Mouse (Mus musculus) layer of hippocampus, postnatal 25 days (tissue): ENCODE results near the gene Polr3b. TPM values are rescaled to one million over a fixed set of nuclear protein-coding genes. Genes with fewer than 3 reads are reported as not detected.

Experiments used
- DNase-seq, 2 experiments: peaks; one replicate each; pipeline ENCODE4 v3.0.0; 2022; ENCODE audit warnings: mixed read lengths in 2 of 2, low spot score in 1 of 2; ENCODE audit errors: extremely low spot score in 1 of 2
- total RNA-seq, 2 experiments: library from RNA; stranded (reverse); gene quantifications; 2 replicates each; pipeline ENCODE4 v1.2.3; 2021

Gene Polr3b
- total RNA-seq, 2 experiments from 2014 or later: 15.6 to 15.7 TPM

- DNase-seq: no peak
Observed at GRCm38 (mm10) chr10:84705234-84705633, 83.1 kb downstream of the Polr3b start.

DNA sequence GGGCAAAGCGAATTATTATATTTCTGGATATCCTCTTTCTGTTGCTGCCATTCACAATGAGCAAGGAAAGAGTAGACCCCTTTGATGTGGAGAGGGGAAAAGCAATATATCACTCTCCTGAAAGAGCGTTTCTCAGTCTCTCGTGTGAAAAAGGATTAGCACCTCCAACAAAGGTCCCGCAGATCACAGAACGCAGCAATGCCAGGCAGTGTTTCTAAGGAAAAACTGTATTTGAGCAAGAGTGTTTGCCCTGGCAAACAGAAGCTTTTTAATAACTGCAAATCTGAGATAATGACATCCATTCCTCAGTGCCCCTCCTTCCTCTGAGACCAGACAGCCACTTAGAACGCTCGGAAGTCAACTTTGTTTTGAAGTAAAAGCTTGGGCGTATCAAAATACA is 84.5 kb downstream of the Polr3b start:
- no peak for DNase-seq

GRCm38 (mm10) chr10:84707226-84707625 is 85.1 kb downstream of the Polr3b start:
- no peak for DNase-seq

- DNase-seq: no peak
Observed at GRCm38 (mm10) chr10:84707752-84708530, 85.8 kb downstream of the Polr3b start.

DNA sequence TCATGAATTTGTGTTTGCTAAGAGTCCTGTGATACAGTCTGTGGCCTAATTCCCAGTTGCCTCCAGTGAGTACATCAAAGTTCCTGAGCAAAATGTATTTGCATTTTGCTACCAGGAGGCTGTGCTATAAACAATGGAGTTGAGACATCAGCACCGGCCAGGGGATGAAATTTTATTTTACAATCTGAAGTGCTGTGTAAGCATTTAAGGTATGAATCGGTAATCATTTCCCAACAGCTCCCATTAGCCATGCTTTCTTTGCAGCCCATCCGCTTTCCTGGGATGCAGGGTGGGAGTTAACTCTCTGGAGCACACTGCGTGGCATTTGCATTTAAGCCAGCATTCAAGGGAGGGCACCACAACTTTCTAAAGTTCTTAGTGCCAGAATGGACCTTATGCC is 88.1 kb downstream of the Polr3b start:
- DNase-seq: no peak

- no peak for DNase-seq
Observed at GRCm38 (mm10) chr10:84710827-84711226, 88.7 kb downstream of the Polr3b start.

DNA sequence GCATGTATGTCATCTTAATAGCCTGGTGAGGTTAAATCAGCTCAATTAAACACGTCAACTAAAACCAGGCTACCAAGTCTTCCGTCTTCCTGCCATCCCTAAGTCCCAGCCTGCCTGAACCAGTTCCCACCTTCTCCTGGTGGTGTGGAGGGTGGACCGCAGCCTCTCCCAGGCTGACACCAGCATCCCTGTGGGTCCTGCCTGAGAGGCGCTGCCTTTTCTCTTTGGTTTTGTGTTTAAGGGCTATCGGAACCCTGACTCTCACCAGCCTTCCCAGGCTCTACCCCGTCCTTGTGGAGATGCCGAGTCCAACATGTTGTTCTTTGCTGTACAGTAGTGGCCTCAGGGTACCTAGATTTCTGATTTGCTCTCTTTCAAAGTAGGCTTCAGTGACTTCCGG is 89.4 kb downstream of the Polr3b start:
- DNase-seq: no peak

- DNase-seq: no peak
Observed at GRCm38 (mm10) chr10:84711940-84712339, 89.8 kb downstream of the Polr3b start.

DNA sequence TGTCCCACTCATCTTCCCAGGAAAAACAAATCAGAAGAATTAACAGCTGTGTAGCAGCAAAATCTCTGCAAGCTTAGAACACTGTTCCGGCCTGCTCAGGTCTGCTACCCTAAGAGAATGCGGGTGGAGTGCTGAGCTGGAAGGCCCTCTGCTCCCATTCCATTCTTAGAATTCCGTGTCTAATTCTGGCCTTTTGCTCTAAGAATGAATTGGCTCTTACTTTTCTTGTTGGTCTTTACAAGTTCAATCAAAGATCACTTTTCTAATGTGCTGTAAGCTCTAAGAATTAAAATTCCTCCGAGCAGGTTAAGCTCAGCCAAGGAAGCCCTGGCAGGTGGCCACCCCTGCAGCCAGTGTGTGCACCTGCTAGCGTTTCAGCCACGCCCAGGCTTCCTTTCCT is 90.4 kb downstream of the Polr3b start:
- no peak for DNase-seq

DNA sequence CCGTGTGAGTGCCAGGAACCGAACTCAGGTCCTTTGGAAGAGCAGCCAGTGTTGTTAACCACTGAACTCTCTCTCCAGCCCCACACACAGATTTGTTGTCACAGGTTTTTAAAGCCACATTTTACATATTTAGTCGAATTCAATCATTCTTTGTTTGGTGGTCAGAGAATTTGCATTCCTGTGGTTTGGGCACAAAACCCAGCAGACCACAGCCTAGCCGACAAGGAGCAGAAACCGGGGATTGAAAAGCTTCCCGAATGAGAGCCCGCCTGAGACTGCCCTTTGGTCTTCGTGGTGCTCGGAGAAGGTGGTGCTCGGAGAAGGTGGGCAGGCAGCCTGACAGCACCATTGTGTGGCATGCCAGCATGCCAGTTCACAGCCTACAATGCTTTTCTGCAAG is 91.0 kb downstream of the Polr3b start:
- DNase-seq: no peak

DNA sequence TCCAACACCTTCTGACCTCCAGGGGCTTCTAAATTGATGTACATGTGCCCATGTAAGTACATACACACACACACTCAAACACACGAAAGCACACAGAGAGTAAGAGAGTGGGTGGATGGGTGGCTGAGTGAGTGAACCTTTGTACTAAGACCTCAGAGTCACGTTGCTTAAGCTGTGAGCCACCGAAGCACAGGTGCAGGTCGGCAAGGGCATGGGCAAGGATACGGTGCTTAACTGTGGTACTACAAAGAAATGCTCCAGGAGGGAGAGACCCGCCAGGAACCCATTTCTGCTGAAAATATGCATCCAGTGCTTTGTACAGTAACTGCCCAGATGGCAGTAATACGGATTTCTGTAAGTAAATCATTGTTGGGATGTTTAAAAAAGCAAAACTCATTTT is 93.5 kb downstream of the Polr3b start:
- DNase-seq: no peak

DNA sequence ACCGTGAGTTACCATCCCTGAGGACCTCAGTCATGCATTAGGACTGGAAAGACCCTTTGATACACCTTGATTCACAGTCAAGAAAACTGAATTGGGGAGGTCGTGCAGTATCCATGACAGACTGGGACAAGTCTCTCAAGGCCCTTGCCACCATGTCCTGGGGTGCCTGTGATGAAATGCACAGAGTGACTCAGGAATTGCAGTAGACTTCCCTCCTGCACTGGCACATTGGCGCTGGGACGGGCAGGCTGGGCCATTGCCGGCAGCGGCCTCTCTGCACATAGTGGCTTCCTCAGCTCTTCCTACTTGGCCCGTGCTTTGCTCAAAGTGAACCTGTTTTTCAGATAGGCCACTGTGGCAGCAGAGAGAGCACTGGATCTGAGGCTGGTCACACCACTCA is 94.5 kb downstream of the Polr3b start:
- DNase-seq: no peak

- no peak for DNase-seq
Observed at GRCm38 (mm10) chr10:84722711-84723110, 100.6 kb downstream of the Polr3b start.

- no peak for DNase-seq
Observed at GRCm38 (mm10) chr10:84727005-84727404, 104.9 kb downstream of the Polr3b start.

DNA sequence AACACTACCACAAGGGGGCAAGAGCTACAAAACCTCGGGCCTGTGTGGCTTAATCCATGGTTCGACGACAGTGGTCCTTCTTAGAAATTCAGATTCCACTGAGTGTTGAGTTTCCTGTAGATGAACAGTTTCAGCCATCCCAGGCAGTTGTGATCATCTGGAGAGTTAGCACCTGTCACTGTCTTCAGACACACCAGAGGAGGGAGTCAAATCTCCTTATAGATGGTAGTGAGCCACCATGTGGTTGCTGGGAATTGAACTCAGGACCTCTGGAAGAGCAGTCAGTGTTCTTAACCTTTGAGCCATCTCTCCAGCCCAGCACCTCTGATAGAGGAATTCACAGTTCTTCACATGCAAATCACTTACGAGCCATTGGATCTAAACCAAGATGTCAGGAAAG is 105.7 kb downstream of the Polr3b start:
- no peak for DNase-seq

DNA sequence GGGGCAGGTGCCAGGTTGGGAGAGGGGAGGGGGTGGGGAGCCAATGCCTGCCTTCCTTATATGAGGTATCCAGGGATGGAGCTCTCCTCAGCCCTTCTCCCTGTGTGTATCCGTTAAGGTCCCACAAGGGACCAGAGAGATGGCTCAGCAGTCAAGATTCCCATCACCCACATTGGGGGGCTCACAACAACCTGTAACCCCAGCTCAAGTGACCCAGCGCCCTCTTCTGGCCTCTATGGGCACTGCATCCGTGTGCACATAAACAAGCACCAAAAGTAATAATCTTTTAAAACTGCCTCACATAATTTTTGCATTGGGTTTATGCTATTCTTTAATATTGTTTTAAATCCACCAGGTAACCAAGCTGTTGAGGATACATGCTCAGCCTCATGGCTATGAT is 108.0 kb downstream of the Polr3b start:
- no peak for DNase-seq

DNA sequence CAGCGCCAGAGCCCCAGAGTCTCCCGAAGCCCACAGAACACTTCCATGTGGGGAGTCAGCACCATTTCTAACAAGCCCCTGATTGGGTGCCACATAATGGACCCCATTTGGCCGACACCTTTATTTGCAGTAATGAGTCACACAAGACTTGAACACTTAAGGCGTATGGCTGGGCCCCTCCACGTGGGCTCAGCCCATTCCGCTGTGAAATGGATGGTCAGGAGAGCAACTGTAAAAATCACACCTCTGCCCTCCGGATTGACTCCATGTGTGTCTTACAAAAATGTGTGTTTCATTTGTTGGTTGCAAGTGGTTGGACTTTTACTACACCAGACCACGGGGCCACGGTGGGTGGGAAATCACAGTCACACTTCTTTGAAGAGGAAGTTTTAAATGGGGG is 108.9 kb downstream of the Polr3b start:
- DNase-seq: no peak

DNA sequence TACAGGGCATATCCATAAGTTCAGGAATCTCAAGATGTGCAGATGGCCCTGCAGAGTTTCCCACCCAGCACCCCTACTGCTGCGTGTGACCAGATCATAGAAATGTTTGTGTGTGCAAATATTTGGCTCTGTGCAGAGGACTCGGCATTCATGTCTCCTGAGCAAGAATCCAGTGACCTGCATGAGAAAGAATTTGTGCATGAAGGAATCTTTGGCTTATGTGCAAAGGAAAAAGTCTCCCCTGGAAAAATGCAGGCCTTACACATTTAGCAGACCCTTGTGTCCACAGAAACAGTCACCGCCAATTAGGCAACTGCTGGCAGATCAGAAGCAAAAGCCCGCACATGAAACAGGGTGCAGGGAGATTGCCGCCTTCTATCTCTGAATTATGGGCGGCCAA is 111.4 kb downstream of the Polr3b start:
- no peak for DNase-seq

- no peak for DNase-seq
Observed at GRCm38 (mm10) chr10:84754851-84755785, 133.0 kb downstream of the Polr3b start.

GRCm38 (mm10) chr10:84755786-84756203 is 133.7 kb downstream of the Polr3b start, which contains the start of gene Rfx4:
Gene Rfx4 (plus strand): TSS chr10:84756062.
- DNase-seq: no peak

DNA sequence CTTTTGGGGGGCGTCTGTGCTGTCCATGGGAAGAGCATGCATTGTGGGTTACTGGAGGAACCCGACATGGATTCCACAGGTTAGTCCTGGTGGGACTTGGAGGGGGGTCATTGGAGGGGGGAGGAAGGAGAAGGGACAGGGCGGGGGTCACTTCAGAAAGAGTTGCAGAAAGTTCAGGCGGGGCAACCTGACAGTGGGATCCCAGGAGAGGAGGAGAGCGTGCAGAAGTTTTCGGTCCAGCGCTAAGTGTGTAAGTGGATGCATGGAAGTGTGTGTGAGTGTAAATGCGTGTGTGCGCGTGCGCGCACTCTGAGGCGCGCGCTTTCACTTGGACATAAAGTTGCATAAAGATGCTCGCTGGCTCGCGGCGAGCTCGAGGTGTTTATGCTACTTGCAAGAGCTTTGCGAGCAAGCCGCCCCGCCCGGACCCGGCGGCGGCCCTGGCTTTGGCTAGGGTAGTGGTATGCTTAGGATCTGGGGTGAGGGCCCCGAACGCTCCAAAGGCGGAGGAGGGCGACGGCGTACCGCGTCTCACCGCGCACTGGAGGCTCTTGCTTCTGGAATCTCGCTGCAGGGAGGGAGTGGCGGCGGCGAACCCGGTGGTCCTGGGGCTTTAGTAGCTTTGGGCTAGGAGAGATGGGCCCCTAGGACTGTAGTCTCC is 134.5 kb downstream of the Polr3b start:
- DNase-seq: no peak
